Mouse (Mus musculus): ENCODE results near the gene Nrxn2. TPM values are rescaled to one million over a fixed set of nuclear protein-coding genes. Genes with fewer than 3 reads are reported as not detected.

Gene Nrxn2
- total RNA-seq, 2 experiments from 2014 or later: 1.4 to 1.7 TPM

GRCm38 (mm10) chr19:6412798-6413197 lies 5.7 kb upstream of the Nrxn2 start:
- intact Hi-C loops (cut with DNase I): no loop called here
- DNase-seq: peak in 1 of 2 experiments; percentile 24

- intact Hi-C loops (cut with DNase I): loop anchor here (5.0 kb wide), 1 partner anchor 162 kb away; no protein-coding TSS in a partner anchor
These were observed 3.1 kb upstream of the Nrxn2 start for GRCm38 (mm10) chr19:6415454-6415853.

DNA sequence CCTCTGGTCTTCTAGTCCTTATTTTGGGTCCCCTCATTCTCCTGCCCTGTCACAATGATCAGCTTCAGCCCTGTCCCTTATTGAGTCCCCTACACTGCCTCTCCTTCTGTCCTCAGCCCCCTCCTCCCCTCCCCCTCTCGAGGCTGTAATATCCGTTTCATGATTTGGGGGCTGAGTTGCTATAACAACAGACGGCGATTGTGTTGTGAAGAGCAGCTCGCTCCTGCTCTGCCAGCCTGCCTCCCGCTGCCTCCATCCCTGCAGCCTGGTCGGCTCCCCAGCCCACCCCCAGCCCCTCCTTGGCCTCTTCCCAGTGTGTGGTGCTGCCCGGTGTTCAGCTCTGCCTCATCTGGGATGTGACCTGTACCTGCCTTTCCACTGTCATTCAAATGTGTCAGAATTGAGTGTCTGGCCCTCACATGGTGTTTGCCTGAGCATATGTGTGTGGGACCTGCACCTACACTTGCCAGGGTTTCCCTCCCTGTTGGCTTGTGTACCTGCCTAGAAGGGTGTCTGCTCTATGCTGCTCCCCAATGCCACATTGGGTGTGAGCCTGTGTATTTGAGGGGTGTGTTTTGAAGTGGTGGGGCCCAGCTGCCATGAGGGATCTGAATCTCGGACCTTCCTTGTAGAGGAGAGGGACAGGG lies 2.3 kb upstream of the Nrxn2 start:
- DNase-seq: no peak
- intact Hi-C loops (cut with DNase I): loop anchor here (5.0 kb wide), 1 partner anchor 161 kb away; no protein-coding TSS in a partner anchor

More at GRCm38 (mm10) chr19:6415454-6415853, 3.1 kb upstream of the Nrxn2 start:
- DNase-seq: no peak

GRCm38 (mm10) chr19:6416894-6417761 lies 1.4 kb upstream of the Nrxn2 start:
- intact Hi-C loops (cut with DNase I): loop anchor here (5.0 kb wide), 1 partner anchor 160 kb away; no protein-coding TSS in a partner anchor
- no peak for DNase-seq

DNA sequence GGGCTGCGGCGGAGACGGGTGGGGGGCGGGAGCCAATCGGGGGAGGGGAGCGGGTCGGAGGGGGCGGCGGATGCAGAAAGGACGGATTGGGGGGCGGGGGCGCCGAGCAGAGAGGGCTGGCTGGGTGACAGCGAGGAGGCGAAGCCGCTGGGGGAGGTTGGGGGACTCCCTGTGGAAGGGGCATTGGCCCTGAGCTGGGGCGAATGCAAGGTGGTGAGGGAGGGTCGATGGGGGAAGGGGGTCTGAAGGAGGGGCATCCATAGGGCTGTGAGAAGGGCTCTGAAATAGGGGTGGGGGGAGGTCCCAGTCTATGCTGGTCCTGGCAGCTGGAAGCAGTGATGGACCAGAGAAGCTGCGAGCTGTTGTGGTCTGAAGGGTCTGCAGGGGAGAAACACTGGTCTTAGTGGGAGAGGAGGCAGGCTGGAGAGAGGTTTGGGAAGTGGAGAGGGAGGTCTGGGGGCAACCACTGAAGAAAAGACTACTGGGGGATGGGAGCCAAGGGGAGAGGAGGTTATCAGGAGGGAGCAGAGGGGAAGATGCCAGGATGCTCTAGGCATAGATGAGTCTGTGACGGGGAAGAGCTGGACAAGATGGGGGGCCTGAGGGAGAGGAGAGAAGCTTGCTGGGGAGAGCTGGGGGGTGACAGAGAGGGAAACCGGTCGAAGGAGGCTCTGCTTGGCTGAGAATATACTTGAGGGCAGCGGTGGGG lies 607 bp downstream of the Nrxn2 start:
- intact Hi-C loops (cut with DNase I): loop anchor here (2.0 to 5.0 kb wide), 2 partner anchors 34 to 158 kb away; no protein-coding TSS in a partner anchor
- DNase-seq: no peak

DNA sequence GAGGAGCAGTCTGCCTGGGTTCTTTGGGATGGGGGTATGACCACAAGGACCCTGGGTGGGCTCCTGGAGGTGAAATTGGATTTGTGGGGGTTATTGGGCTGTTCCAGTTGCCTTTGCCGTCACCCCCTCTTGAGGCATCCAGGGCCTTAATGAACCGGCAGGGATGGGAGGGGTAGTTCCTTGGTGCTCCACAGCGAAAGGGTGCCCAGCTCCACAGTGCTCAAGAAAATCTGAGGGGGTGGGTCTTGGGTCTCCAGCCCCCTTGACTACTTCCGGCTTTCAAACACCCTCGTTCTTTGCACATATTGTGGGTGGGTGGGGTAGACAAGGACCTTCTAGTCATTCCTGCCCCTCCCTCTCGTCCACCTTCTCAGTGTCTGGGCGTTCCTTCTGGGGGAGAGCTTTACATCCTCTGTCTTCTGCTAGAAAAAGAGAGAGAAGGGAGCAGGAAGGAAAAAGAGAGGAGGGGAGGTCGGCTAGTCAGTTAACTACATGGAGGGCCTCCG lies 1.3 kb downstream of the Nrxn2 start:
- DNase-seq: no peak

GRCm38 (mm10) chr19:6420481-6421210 lies 2.1 kb downstream of the Nrxn2 start:
- DNase-seq: no peak
- intact Hi-C loops (cut with DNase I): no loop called here

More for the DNA sequence above, 1.3 kb downstream of the Nrxn2 start:
- intact Hi-C loops (cut with DNase I): loop anchor here (2.0 to 5.0 kb wide), 2 partner anchors 33 to 157 kb away; no protein-coding TSS in a partner anchor

DNA sequence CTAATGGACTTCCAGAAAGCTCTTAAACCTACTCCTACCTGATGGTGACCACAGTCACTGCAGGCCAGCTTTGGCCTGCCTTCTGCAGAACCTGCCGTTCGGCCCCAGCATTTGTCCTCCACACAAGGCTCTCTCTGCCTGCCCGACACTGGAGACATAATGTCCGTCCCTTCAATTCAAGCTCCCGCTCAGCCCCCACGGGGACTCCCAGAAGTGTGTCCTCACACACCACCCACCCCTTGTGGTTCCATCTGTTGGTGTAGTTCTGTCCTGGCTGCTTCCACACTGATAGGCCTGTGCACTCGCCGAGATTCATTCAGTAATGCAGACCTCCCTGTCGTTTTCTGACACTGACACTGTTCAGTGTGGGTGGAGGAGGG lies 2.7 kb downstream of the Nrxn2 start:
- intact Hi-C loops (cut with DNase I): no loop called here
- DNase-seq: no peak

GRCm38 (mm10) chr19:6422014-6422413 lies 3.5 kb downstream of the Nrxn2 start:
- DNase-seq: no peak
- intact Hi-C loops (cut with DNase I): no loop called here

GRCm38 (mm10) chr19:6423241-6423640 lies 4.7 kb downstream of the Nrxn2 start:
- intact Hi-C loops (cut with DNase I): no loop called here
- DNase-seq: no peak

GRCm38 (mm10) chr19:6424137-6424881 lies 5.8 kb downstream of the Nrxn2 start:
- intact Hi-C loops (cut with DNase I): no loop called here
- DNase-seq: no peak

DNA sequence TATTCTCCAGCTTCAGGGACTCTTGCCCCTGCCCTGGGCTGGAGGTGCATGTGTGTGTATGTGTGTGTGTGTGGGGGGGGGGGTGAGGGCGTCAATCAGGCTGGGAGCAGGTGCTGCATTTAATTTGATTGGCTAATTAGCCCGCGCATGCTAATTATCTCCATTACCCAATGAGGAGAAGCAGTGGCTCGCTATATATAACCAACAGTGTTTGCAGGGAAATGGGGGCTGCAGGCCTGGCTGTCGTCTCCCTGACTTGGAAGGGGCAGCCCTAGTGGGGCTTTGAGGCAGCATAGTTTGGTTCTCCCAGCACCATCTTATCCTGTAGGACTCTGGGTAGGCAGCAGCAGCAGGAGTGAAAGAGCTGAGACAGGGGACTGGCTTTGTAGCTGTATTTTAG lies 7.1 kb downstream of the Nrxn2 start:
- DNase-seq: no peak
- intact Hi-C loops (cut with DNase I): no loop called here

- DNase-seq: no peak
- intact Hi-C loops (cut with DNase I): no loop called here
These were observed 8.4 kb downstream of the Nrxn2 start for GRCm38 (mm10) chr19:6426703-6427500.

GRCm38 (mm10) chr19:6427653-6428434 lies 9.3 kb downstream of the Nrxn2 start:
- DNase-seq: no peak
- intact Hi-C loops (cut with DNase I): no loop called here

DNA sequence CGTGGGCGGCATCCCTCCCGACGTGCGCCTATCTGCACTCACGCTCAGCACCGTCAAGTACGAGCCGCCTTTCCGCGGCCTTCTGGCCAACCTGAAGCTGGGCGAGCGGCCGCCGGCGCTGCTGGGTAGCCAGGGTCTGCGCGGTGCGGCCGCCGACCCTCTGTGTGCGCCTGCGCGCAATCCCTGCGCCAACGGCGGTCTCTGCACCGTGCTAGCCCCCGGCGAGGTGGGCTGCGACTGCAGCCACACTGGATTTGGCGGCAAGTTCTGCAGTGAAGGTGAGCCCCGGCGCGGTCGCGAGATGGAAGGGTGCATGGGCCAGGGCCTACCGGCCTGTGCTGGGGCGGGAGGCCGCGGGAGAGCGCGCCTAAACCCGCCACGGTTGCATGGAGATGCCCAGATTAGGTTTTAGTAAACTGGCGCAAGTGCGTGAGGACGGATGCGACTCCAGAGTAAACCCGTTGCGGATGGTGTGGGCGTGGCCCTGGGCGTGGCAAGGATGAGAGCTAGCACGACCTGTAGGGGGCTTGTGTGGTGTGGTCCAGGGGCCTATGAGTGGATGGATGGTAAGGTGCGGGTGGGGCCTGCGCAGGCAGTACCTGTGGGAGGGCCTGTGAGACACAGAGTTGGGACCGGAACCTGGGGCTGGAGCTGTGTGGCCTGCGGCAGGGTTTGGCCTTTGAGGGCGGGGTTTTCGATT lies 10.1 kb downstream of the Nrxn2 start:
- DNase-seq: no peak
- intact Hi-C loops (cut with DNase I): no loop called here

DNA sequence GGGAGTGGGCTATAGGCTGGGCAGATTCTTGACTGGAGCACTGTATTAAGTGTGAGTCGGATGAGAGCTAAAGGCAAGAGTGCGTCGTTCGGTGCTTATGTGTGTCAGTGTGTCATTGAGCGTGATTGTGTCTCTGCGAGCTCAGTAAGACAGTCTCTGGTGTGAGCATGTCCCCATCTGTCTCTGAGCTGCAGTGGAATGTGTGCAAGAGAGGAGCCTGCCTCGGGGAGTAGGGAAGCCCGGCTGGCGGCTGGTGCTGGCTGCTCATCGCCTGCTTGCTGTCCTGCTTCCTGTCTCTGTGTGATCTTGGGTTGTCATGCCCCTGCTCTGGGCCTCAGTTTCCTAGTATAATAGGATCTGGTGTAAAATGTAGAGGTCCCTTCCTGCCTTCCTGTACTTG lies 24.5 kb downstream of the Nrxn2 start:
- no peak for DNase-seq
- intact Hi-C loops (cut with DNase I): no loop called here

GRCm38 (mm10) chr19:6445761-6446423 lies 27.4 kb downstream of the Nrxn2 start:
- DNase-seq: no peak
- intact Hi-C loops (cut with DNase I): no loop called here
